Mouse (Mus musculus) kidney, postnatal 25 days (tissue): ENCODE measurements around the gene Pcif1.

Experiments used
- DNase-seq, 2 experiments: peaks; one replicate each; pipeline ENCODE4 v3.0.0; 2021; ENCODE audit warnings: mixed read lengths in 2 of 2

The Pcif1 gene

GRCm38 (mm10) chr2:164894048-164894447 lies 14.9 kb downstream of the Pcif1 start:
- DNase-seq: no peak

- DNase-seq: no peak
These were observed 15.5 kb downstream of the Pcif1 start for GRCm38 (mm10) chr2:164894644-164895043.

DNA sequence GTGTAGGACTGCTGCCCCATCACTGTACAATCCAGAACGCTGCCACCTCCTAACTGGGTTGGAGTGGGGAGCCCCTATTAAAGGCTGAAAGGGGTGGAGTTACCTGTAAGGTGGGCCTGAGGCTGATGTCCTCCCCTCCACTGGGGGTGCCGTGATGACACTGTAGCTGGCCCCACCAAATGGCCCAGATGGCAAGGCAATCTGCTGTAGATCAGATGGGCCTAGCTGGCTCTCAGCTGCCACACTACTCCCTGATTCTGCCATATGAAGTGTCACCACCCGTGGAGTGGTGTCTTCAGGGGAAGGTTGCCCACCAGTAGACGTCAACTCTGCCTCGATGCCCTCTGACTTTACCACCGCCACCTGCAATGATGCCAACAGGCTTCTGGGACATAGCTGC lies 16.8 kb downstream of the Pcif1 start:
- peak in 1 of 2 experiments; percentile 41 for DNase-seq

- peak; percentile 36 to 40 for DNase-seq
These were observed 18.9 kb downstream of the Pcif1 start for GRCm38 (mm10) chr2:164898008-164898407.

GRCm38 (mm10) chr2:164899034-164899433 lies 19.9 kb downstream of the Pcif1 start:
- peak in 1 of 2 experiments; percentile 37 for DNase-seq

DNA sequence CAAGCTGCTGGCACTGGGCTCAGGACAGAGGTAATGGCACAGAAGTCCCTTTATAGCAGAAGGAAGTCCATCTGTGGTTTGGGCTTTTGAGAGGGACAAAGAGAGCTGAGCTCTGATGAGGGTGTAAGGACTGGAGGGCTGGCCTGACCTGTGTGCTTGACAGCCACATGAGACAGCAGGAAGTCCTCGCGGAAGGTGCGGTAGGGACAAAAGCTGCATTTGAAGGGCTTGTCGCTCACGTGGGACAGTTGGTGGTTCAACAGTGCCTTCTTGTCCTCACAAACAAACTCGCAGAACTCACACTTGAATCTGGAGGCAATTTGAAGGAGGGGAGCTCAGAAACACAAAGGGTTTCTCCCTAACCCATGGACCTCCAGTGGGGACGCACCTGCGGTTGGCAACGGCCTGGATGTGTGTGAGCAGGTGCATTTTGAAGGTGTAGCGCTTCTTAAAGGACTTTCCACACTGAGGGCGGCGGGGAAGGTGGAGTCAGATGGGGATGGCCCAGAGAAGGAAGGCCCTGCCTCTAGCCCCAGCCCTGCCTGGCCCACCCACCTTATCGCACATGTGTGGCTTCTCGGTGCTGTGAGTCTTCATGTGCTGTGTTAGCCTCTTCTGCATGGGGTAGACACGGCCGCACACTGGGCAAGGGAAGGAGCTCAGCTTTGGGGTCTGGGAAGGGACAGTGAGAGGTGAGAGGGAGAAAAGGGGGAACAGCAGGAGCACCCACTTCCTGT lies 20.8 kb downstream of the Pcif1 start:
- peak in 1 of 2 experiments; percentile 36 for DNase-seq

DNA sequence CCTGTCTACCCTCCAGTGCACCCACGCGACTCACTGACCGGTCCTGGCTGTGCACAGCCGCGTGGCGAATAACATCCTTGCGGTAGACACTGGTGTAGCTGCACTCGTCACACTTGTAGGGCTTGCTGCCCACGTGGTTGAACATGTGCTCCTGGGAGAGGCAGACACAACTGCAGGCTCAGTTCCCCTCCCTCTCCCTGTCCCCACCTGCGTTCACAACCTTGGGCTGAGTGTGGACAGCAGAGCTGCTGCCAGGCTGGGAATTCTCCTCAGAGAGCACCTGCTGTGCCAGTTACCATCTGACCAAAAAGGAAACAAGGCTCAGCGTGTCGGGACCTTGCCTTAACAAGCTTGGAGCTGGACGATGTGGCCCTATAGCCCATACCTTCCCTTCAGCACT lies 22.3 kb downstream of the Pcif1 start:
- no peak for DNase-seq

GRCm38 (mm10) chr2:164903496-164903895 lies 24.4 kb downstream of the Pcif1 start:
- peak in 1 of 2 experiments; percentile 64 for DNase-seq

- DNase-seq: no peak
These were observed 27.0 kb downstream of the Pcif1 start for GRCm38 (mm10) chr2:164906071-164906470.

- DNase-seq: no peak
These were observed 28.4 kb downstream of the Pcif1 start for GRCm38 (mm10) chr2:164907511-164907910.

DNA sequence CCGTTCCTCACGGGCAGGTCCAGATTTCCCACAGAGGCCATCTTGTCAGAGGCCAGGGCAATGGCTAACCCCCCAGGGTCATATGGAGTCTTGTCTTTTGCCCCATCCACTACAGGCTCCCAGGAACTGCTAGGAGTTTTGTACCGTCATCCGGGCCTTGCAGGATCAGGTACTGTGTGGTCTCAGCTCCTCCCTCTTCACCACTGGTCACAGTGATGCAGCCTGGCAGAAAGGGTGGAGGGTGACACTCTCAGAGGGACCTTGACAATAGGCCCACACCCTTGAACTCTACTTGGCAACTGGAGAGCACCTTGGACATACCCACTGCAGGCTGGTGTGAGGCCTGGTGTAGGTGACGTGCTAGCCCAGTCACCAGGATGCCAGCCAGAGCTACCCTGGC lies 28.9 kb downstream of the Pcif1 start:
- peak in 1 of 2 experiments; percentile 40 for DNase-seq

DNA sequence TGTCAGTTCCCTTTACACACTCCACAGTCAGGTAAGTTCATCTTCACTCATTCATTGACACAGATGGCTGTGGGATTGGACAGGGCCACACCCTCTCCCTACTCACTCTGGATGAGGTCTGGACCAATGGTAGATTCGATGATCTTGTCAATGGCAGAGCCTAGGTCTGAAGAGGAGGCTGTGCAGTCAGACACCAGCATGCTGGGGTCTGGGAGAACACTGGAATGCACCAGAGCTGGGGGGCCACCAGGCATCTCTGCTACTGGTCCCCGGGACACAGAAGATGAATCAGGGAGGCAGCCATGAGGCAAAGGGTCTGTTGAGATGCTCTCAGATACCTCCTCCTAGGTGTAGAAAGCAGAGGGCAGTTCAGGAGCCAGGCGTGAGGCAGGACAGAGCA lies 30.0 kb downstream of the Pcif1 start:
- DNase-seq: no peak

GRCm38 (mm10) chr2:164909542-164909941 lies 30.4 kb downstream of the Pcif1 start:
- peak; percentile 63 to 76 for DNase-seq

- no peak for DNase-seq
These were observed 31.4 kb downstream of the Pcif1 start for GRCm38 (mm10) chr2:164910360-164911061.

DNA sequence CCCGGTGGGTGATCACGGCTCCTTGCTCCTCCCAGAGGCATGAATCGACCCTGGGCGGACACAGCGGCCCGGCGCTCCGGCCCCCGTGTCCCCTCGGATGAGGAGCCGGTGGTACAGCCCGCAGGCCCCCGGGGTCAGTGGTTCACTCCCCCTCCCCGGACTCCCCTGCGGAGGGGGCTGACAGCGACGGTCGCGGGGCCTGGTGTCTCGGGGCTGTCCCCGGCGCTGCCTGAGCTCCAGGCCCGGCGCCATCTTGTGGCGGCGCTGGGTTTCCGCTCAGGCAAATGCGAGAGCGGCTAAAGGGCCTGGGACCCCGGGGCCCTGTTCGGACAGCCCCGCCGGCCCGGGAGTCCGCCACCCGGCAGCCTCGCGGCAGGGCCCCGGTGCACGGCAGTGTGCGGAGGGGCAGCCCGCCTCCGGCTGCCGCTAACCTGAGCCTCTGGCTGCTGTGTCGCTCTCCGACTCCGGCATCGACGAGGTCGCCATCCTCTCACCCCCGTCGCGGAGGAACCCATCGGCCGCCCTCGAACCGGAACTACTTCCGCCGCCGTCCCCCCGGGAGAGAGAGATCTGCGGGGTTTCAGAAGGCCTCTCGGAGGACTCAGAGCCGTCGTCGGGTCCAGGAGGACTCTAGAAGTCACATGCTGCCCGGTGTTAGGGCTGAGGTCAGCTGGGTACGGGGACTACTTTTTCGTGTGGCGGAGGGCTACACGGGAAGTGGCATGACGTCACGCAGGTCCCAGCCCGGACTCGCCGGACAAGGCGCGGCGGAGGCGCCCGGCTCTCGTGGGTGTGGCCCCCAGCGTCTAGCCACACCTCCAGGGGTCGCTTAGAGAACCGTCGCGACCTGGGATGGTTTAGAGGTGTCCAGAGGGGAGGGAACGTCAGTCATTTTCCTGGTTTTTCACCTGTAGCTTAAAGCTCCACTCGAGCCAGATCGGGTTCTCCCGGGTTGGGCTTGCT lies 32.3 kb downstream of the Pcif1 start, which contains the start of gene Zfp335:
Zfp335 (minus strand) TSS at position 672 of the 963 bp plus-strand sequence.
- peak; percentile 92 to 97 for DNase-seq

GRCm38 (mm10) chr2:164912151-164912550 lies 33.0 kb downstream of the Pcif1 start:
- DNase-seq: peak in 1 of 2 experiments; percentile 49

- DNase-seq: no peak
These were observed 33.8 kb downstream of the Pcif1 start for GRCm38 (mm10) chr2:164912749-164913427.

DNA sequence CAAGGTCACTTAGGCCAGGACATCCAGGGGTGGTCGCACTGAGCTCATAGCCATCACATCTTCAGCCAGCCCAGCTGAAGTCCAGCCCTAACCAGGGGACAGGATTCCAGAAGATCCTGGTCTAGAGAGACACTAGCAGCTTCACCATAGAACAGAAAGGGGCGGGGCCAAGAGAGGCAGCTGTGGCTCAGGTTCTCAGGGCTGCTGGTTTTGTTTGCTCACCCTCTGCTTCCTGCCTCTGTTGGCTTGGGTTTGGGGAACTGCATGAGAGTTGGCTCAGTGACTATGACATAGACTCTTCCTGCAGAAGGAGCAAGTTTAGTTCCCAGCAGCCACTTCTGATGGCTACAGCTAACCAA lies 34.3 kb downstream of the Pcif1 start:
- peak; percentile 43 to 55 for DNase-seq

- DNase-seq: no peak
These were observed 37.7 kb downstream of the Pcif1 start for GRCm38 (mm10) chr2:164916820-164917219.

GRCm38 (mm10) chr2:164917371-164917770 lies 38.3 kb downstream of the Pcif1 start:
- no peak for DNase-seq

DNA sequence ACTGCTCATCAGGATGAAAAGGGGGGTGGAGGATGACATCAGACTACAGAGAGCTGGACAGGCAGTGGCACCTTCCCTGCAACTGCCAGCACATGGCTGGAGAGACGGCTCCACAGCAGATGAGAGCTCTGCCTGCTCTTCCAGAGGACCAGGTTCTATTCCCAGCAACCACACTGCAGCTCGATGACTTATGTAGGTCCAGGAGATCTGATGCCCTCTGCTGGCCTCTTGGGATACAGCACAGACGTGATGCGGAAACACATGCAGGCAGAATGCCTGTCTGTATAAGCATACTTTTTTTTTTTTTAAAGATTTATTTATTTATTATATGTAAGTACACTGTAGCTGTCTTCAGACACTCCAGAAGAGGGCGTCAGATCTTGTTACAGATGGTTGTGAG lies 39.2 kb downstream of the Pcif1 start:
- DNase-seq: peak in 1 of 2 experiments; percentile 53

- no peak for DNase-seq
These were observed 42.9 kb downstream of the Pcif1 start for GRCm38 (mm10) chr2:164921984-164922383.
